Mouse (Mus musculus) lung, postnatal 36 days (tissue): Measurements from ENCODE around the gene Thg1l.

Source experiments
- DNase-seq: peaks from one replicate; pipeline ENCODE4 v3.0.0; 2022; ENCODE audit warnings: mixed read lengths

The Thg1l gene

GRCm38 (mm10) chr11:45926640-45927082, 28.6 kb downstream of the Thg1l start:
- DNase-seq, result peak; percentile 86

GRCm38 (mm10) chr11:45925436-45925835, 29.9 kb downstream of the Thg1l start:
- DNase-seq, result no peak

- DNase-seq, result no peak
Measured at GRCm38 (mm10) chr11:45921480-45921898, 33.8 kb downstream of the Thg1l start.

- no peak for DNase-seq
Measured at GRCm38 (mm10) chr11:45921026-45921425, 34.3 kb downstream of the Thg1l start.

- no peak for DNase-seq
Measured at GRCm38 (mm10) chr11:45918836-45919235, 36.5 kb downstream of the Thg1l start.

GRCm38 (mm10) chr11:45918018-45918417, 37.3 kb downstream of the Thg1l start:
- no peak for DNase-seq

GRCm38 (mm10) chr11:45916196-45916595, 39.1 kb downstream of the Thg1l start:
- no peak for DNase-seq

GRCm38 (mm10) chr11:45910701-45911100, 44.6 kb downstream of the Thg1l start:
- DNase-seq, result no peak

GRCm38 (mm10) chr11:45908894-45909293, 46.4 kb downstream of the Thg1l start:
- DNase-seq, result no peak

- DNase-seq, result no peak
Measured at GRCm38 (mm10) chr11:45908070-45908469, 47.2 kb downstream of the Thg1l start.

- DNase-seq, result no peak
Measured at GRCm38 (mm10) chr11:45907301-45907700, 48.0 kb downstream of the Thg1l start.

GRCm38 (mm10) chr11:45906109-45906786, 49.0 kb downstream of the Thg1l start:
- no peak for DNase-seq

- DNase-seq, result no peak
Measured at GRCm38 (mm10) chr11:45900233-45901015, 54.9 kb downstream of the Thg1l start.

- no peak for DNase-seq
Measured at GRCm38 (mm10) chr11:45897392-45897791, 57.9 kb downstream of the Thg1l start.
